Mouse (Mus musculus) kidney, adult 9 months (tissue): ENCODE data around the gene Anapc11.

Experiments
- DNase-seq: peaks from one replicate; pipeline ENCODE4 v3.0.0; 2022

Gene Anapc11

GRCm38 (mm10) chr11:120608241-120609034 is 10.2 kb downstream of the Anapc11 start, which contains the start of gene Npb:
Gene Npb, plus strand, starts transcription at chr11:120608477.
- peak; percentile 22 for DNase-seq

DNA sequence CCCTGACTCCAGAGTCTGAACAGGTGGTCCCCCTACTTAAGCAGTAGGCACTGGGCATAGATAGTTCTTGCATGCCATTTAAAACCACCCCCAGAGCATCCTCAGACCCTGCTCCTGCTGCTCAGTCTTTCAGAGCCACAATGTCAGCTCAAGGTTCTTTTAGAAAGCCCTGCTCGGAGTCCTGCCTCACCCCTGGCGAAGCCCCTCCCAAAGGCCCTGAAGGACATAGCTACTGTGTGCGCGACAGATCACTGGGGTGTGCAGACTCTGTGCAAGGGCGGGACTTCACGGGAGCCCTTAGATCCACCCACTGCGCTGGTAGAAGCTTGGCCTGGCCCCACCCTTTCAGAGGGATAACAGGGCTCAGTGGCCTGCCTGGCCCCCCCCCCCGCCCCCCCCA is 11.0 kb downstream of the Anapc11 start:
- DNase-seq: peak; percentile 63

DNA sequence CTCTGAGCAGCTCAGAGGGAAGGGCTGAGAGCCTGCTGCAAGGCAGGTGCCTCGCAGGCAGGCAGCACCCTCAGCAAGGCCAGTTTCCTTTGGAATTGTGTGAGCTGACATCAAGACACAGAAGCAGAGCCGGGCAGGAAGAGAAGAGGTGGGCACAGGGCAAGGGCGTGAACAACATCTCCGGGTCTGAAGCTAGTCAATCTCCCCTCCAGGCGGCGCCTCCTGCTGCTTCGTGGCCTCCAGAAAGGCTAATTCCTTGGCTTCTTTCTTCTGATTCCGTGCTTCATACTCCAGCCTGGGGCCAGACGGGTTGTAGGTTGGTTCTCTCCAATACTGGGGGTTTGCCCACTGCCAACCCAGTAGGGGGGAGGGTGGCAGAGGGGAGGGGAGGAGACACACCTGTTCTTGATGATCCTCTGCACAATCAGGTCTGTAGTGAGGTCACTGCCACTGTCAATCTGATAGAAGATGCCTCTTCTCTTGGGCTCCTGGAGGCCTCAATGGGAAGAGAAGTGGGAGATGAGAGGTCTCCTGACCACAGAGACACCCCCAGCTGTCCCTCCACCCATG is 12.3 kb downstream of the Anapc11 start:
- DNase-seq: no peak

GRCm38 (mm10) chr11:120612763-120613162 is 14.5 kb downstream of the Anapc11 start:
- peak; percentile 82 for DNase-seq

DNA sequence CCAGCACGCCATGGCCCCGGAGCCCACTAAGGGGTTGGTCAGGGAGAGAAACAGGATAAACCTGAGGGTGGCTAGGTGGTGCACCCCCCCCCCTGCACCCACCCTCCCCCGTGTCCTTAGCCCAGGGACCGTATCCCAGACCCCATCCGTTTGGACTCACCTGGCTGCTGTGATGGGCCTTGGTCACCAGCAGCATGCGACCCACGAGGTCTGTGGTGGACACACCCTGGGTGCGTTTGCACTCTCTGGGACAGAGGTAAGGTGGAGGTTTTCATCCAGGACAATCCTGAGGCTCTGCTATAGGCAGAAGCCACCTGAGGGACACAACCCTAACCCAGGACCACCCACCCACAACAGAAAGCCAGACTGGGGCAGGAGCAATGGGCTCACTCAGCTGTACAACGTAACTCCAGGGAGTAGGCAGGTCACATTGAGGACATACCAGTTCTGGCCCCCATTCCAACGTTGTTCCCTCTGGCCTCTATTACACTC is 15.3 kb downstream of the Anapc11 start:
- no peak for DNase-seq

DNA sequence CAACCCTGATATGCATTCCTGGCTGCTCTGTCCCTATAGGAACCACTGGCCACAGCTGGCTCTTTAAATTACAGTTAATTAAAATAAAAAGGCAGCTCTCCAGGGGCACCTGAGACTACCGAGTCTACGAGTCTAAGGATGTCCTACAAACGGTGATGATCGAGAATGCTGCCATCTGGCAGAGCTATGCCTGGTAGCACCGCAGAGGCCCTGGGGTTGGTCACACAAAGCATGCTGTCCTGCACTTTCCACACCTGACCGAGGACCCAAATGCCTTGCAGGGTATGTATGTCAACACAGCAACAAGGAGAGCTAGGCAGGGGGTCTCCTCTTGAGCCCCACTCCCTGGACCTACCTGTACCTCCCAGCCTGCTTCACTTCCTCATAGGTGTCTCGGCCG is 15.8 kb downstream of the Anapc11 start:
- DNase-seq: no peak

DNA sequence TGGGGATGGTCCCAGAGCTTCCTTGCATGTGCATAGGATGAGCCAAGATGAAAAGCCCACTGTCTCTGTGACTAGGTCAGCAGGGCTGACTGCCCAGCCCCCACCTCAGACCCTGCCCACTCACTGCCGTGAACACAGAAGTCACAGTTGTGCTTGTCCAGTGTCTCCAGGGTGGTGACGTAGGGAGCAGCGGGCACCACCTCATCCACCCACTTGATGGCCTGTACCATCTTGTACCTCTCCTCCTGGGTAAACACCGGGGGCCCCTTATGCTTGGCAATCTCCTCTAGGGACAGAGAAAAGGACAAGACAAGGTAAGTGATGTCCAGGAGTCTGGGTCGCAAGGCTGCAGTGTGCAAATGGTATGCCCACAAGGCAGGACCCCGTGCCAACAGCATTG is 16.9 kb downstream of the Anapc11 start:
- no peak for DNase-seq

DNA sequence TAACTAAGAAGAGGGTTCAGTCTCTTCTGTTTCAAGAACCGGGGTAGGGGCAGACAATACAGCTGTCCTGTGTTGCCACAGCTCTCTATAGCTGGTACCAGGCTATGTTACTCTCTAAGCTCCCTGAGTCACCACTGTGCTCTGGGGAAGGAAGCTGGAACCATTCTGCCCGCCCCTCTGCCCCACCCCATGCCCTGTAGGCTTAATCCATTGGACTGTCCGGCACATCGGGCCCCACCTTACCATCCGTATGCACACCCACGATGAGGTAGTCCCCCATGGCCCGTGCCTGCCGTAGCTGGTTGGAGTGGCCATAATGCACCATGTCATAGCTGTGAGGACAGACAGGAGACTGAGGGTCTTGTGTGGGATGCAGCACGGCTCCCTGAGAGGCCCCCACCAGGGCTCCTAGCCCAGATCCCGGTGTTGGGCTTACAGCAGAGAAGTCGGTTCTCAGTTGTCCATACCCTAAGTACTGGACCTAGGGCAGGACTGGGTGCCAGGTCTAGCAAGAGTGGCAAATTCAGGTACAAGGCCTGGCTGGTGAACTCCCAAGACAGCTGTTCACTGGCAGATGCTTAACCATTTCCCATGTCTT is 17.5 kb downstream of the Anapc11 start:
- DNase-seq: no peak

- peak; percentile 87 for DNase-seq
These were observed 18.5 kb downstream of the Anapc11 start for GRCm38 (mm10) chr11:120616617-120617294.

DNA sequence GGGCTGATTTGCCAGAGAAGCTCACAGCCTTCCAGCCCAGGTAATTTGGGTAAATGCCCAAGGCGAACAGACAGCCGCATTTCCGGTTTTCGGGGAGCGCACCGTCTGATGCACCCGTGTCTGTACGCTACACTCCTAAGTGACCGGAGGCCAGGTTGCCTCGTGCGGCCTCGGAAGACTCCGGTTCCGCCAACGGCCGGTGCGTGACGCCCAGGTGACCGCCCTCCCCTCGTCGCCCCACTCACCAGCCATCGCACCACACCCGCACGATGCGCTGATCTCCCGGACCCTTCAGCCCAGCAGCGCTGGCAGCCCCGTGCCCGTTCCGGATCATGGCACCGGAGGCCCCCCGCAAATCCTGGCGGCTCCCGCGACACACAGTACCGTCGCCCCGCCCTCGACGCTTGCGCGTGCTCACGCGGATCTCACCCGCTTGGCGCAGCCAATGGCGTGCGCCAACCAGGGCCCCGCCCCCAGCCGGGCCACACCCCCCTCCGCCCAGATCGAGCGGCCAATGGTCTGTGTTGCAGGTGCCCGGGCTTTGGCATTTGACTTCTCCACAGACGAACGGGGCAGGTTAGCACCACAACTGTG is 19.4 kb downstream of the Anapc11 start, which contains the start of gene Pcyt2:
Gene Pcyt2 (minus strand): TSS at position 418 of the 594 bp plus-strand sequence.
- peak; percentile 97 for DNase-seq

DNA sequence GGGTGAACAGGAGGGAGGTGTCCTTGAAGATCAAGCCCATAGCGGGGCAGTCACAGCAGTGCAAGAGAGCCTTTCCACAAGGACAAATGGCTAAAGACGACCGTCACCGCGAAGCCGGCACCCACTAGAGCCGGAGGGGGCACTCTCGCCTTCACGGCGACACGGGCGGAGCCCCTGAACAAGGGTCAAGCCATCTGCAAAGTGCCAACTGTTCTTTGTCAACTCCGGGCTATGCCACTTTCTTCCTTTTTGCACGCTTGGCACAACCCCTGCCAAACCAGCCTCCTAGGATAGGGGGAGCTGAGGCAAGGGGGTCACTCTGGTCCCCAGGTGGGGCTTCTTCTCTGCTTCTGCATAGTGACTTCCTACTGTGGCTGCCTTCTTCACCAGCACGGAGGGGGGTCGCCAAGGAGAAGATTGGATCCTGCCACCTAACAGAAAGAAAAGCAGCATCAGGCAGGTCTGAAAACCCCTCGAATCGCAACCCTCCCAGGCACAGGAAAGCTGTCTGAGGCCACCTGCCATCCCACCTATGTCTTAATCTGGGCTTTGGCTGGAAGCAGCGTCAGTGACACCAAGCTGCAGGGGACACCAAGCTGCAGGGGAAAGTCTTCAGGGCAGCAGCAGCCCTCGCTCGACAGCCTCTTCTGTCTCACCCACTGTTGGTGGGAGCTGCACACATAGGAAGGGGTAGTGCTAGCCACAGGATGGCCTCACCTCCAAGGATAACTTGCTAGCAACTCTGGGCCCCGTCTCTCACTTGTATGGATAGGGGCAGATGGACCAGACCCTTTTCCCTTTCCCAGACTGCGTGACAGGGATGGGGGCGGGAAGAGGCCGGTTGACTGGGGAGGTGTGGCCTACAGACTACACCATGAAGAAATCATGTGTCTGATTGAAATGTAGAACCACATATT is 20.7 kb downstream of the Anapc11 start:
- peak; percentile 45 for DNase-seq

DNA sequence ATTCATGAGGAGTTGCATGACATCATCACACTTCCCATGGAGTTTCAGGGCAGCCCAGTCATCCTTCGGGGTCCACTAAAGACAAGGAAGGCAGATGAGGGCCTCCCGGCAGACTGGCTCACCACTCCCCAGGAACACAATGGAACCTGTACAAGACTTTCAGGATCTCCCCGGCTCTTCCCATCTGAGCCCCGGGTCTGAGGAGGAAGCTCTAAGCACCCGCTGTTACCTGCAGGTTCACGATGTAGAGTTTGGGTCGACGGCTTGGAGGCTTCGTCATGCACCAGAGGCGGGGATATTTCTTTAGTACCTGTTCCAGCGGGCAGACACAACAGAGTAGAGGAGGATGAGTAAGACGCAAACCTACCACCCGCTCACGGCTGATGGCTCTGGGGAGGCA is 22.0 kb downstream of the Anapc11 start:
- no peak for DNase-seq

- no peak for DNase-seq
These were observed 24.6 kb downstream of the Anapc11 start for GRCm38 (mm10) chr11:120622805-120623204.

DNA sequence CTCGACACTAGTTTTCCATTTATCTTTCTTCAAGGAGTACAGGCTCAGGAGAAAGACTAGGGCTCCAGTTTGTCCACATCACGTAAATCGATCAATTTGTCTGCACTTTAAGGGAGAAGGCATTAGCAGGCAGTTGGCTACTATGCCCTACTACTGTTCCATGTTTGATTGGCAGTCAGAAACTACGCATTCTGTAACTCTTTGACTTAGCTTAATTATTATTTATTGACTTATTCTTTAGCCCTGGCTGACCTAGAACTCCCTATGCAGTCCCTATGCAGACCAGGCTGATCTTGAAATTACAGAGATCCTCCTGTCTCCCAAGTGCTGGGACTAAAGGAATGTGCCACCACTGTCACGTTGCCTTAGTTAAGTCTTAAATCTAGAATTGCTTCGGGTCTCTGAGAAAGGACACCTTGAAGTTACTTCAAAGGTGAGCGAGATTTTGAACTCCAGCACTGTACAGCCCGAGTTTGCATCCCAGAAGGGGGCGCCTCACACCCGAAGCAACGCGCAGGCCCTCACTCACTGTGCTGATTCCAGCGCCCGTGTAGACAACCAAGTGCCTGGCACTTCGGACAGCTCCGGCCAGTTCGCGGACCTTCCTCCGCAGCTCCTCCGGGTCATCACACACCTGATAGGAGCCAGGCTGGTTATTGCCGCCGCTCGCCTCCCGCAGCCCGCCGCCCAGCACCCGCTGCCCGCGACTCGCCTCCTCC is 25.9 kb downstream of the Anapc11 start:
- DNase-seq: peak; percentile 83

DNA sequence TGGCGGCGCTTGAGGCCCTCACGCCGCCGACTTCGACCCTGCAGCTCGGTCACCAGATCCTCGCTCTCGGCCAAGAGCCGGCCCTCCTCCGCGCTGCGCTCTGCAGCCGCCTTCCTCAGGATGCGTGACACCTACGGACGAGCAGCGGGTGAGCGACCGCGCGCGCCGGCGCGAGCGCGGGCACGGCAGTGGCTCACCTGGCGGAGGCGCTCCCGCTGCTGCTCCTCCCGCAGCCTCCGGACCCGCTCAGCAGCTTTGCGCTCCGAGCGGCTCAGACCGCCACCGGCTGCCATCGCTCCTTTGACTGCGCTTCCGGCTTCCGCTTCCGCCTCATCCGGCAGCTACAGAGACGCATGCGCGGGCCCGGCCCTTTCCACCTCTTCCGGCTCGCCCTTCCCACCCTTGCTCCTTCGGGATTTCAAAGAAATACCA is 26.5 kb downstream of the Anapc11 start:
- peak; percentile 85 for DNase-seq

DNA sequence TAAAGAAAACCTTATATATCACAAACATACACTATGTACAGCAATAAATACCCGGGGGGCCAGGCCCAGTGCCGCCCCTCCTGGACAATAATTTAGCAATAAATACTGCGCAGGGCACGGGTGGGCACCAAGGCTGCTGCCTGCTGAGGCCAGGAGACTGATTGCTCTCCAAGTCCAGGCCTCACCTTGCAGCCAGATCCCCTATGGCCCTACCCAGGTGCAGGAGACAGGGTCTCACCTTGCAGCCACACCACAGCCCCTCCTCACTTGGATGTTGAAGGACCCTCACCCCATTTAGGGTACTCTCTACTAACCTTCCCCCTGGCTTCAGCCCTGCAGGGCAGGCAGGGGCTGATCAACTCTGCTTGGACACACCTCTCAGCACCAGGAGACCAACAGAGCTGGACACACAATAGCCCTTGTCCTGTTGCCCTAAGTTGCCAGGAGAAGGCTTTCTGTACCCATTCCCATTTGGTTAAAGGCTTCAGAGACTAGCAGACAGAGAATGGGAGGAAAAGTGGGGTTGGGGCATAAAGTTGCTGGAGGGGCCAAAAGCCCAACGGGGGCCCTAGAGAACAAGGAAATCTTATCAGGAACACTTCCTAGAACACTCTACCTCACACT is 27.0 kb downstream of the Anapc11 start, which contains the start of gene Sirt7:
Gene Sirt7 (minus strand): TSS at position 89 of the 624 bp plus-strand sequence.
- DNase-seq: no peak

GRCm38 (mm10) chr11:120626785-120627467 is 28.7 kb downstream of the Anapc11 start:
- no peak for DNase-seq

GRCm38 (mm10) chr11:120627468-120628300 is 29.5 kb downstream of the Anapc11 start:
- DNase-seq: peak; percentile 59
